Mouse (Mus musculus): ENCODE data around the gene Igfbp1. TPM values are rescaled to one million over a fixed set of nuclear protein-coding genes. Genes with fewer than 3 reads are reported as not detected.

Igfbp1 gene
- polyA plus RNA-seq, 1 experiment from 2014 or later, result 0.11 TPM

DNA sequence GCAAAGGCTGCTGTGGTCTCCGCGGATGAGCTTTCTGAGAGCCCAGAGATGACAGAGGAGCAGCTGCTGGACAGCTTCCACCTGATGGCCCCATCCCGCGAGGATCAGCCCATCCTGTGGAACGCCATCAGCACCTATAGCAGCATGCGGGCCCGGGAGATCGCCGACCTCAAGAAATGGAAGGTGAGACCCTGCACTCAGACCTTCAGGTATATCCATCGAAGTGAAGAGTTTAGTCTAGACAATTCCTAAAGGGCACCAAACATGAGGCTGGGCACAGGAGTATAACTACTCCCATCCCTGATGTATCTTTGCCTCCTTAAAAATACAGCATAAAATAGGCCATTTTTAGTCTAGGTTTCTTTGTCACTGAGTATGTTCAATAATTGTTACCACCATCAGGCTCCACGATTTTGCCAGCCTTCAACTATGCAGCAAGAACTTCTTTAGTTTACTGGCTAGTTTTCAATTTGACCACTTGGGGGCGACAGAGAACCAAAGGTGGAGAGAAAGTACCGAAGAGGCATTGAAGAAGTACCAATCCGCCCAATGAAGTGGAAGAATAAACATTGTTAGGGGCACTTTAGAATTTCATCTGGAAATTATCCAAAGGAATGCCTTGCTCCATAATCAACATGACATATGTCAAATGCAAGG is 2.3 kb downstream of the Igfbp1 start:
- no peak for ATAC-seq

GRCm38 (mm10) chr11:7200393-7200783 is 2.8 kb downstream of the Igfbp1 start:
- H3K27ac ChIP-seq (ENCODE audit: low read length), result no peak overlapping the region
- ATAC-seq, result no peak
- H3K36me3 ChIP-seq (ENCODE audit: control insufficient read depth, insufficient read depth, low read length), result no peaks in the 10 kb centered on the region
- no peaks in the 10 kb centered on the region for H3K27me3 ChIP-seq (ENCODE audit: control insufficient read depth, insufficient read depth, low read depth, low read length)
- 85% methylated on average over 9 of the region's 9 CpGs for WGBS
- no peaks in the 10 kb centered on the region for H3K9me3 ChIP-seq (replicated peaks; ENCODE audit: control insufficient read depth, low read length, poor library complexity, severe bottlenecking)
- no peak overlapping the region for H3K4me2 ChIP-seq (ENCODE audit: low read length)
- H3K4me1 ChIP-seq (ENCODE audit: control insufficient read depth, insufficient read depth, low read length), result peaks cover 5% of the 10 kb centered on the region; the same call in 1 of the 2 replicates
- no peak overlapping the region for H3K4me3 ChIP-seq (ENCODE audit: low read depth, low read length)
- no peak overlapping the region for H3K9ac ChIP-seq (ENCODE audit: low read depth, low read length)

More for the DNA sequence above, 2.3 kb downstream of the Igfbp1 start:
- Histone ChIP-seq H3K4me1 (ENCODE audit: control insufficient read depth, insufficient read depth, low read length) (peaks cover 5% of the 10 kb centered on the region; the same call in 1 of the 2 replicates), H3K27me3 (ENCODE audit: control insufficient read depth, insufficient read depth, low read depth, low read length) (no peaks in the 10 kb centered on the region), H3K4me3 (ENCODE audit: low read depth, low read length) (no peak overlapping the region), H3K9me3 (replicated peaks; ENCODE audit: control insufficient read depth, low read length, poor library complexity, severe bottlenecking) (no peaks in the 10 kb centered on the region; the same call in 1 of the 2 replicates), H3K36me3 (ENCODE audit: control insufficient read depth, insufficient read depth, low read length) (no peaks in the 10 kb centered on the region), H3K4me2 (ENCODE audit: low read length) (no peak overlapping the region), H3K27ac (ENCODE audit: low read length) (no peak overlapping the region), H3K9ac (ENCODE audit: low read depth, low read length) (no peak overlapping the region)
- 56% methylated on average over 14 of the region's 14 CpGs for WGBS

GRCm38 (mm10) chr11:7202206-7202605 is 4.6 kb downstream of the Igfbp1 start:
- no peaks in the 10 kb centered on the region for H3K27me3 ChIP-seq (ENCODE audit: control insufficient read depth, insufficient read depth, low read depth, low read length)
- H3K36me3 ChIP-seq (ENCODE audit: control insufficient read depth, insufficient read depth, low read length), result no peaks in the 10 kb centered on the region
- H3K27ac ChIP-seq (ENCODE audit: low read length), result no peak overlapping the region
- peaks cover 4% of the 10 kb centered on the region; the same call in 1 of the 2 replicates for H3K4me1 ChIP-seq (ENCODE audit: control insufficient read depth, insufficient read depth, low read length)
- ATAC-seq, result no peak
- H3K4me2 ChIP-seq (ENCODE audit: low read length), result no peak overlapping the region
- no peak overlapping the region for H3K9ac ChIP-seq (ENCODE audit: low read depth, low read length)
- no peaks in the 10 kb centered on the region for H3K9me3 ChIP-seq (replicated peaks; ENCODE audit: control insufficient read depth, low read length, poor library complexity, severe bottlenecking)
- H3K4me3 ChIP-seq (ENCODE audit: low read depth, low read length), result no peak overlapping the region
- 89% methylated on average over 7 of the region's 7 CpGs for WGBS

DNA sequence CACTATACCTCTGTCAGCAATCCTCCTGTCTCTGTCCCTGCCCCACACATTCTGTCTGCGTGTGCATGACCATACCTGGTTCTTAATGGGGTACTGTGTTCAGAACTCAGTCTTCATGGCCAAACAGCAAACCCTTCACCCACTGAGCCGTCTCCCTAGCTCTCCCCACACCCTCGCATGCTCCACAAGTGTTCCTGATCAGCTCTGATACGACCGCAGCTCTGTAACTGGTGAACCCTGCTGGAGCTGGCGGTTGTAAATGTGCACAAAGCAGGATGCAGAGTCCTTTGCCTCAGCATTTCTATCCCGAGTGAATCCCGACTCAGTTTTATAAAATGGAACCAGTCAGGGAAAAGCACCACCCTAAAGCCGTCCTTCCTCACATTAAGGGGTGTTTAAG is 6.3 kb downstream of the Igfbp1 start:
- Histone ChIP-seq H3K36me3 (ENCODE audit: control insufficient read depth, insufficient read depth, low read length) (no peaks in the 10 kb centered on the region), H3K4me3 (ENCODE audit: low read depth, low read length) (no peak overlapping the region), H3K9me3 (replicated peaks; ENCODE audit: control insufficient read depth, low read length, poor library complexity, severe bottlenecking) (no peaks in the 10 kb centered on the region), H3K27me3 (ENCODE audit: control insufficient read depth, insufficient read depth, low read depth, low read length) (no peaks in the 10 kb centered on the region), H3K27ac (ENCODE audit: low read length) (no peak overlapping the region), H3K9ac (ENCODE audit: low read depth, low read length) (no peak overlapping the region), H3K4me2 (ENCODE audit: low read length) (no peak overlapping the region), H3K4me1 (ENCODE audit: control insufficient read depth, insufficient read depth, low read length) (no peaks in the 10 kb centered on the region)
- 88% methylated on average over 9 of the region's 9 CpGs for WGBS
- ATAC-seq, result no peak

DNA sequence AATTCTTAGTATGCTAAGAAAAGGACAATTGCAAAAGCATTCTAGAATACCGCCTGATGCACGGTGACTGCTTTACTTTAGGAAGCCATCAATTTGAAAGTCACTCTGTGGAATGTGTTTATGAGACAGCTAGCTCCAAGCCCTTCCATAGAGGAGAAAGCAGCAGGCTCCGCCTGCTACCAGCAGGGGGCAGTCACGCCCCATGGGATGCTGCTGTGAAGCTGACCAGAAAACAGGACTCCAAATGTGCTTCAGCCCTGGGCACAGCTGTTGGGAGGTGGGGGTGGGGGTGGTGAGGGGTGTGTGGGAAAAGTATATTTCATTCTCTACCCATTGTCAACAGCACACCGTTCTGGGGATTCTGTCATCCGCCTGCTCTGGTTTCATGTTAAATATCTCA is 12.8 kb downstream of the Igfbp1 start:
- H3K27me3 ChIP-seq (ENCODE audit: control insufficient read depth, insufficient read depth, low read depth, low read length), result peaks cover 9% of the 10 kb centered on the region
- H3K4me1 ChIP-seq (ENCODE audit: control insufficient read depth, insufficient read depth, low read length), result peaks cover 21% of the 10 kb centered on the region
- no peak overlapping the region for H3K4me3 ChIP-seq (ENCODE audit: low read depth, low read length)
- WGBS, result 21% methylated on average over 6 of the region's 6 CpGs
- no peak overlapping the region for H3K9ac ChIP-seq (ENCODE audit: low read depth, low read length)
- H3K36me3 ChIP-seq (ENCODE audit: control insufficient read depth, insufficient read depth, low read length), result no peaks in the 10 kb centered on the region
- ATAC-seq, result no peak
- no peak overlapping the region for H3K4me2 ChIP-seq (ENCODE audit: low read length)
- no peak overlapping the region for H3K27ac ChIP-seq (ENCODE audit: low read length)
- no peaks in the 10 kb centered on the region for H3K9me3 ChIP-seq (replicated peaks; ENCODE audit: control insufficient read depth, low read length, poor library complexity, severe bottlenecking)

- no peak overlapping the region for H3K9ac ChIP-seq (ENCODE audit: low read depth, low read length)
- H3K27ac ChIP-seq (ENCODE audit: low read length), result no peak overlapping the region
- peak overlapping the region; percentile 16; the same call in 1 of the 2 replicates for H3K4me2 ChIP-seq (ENCODE audit: low read length)
- no peaks in the 10 kb centered on the region for H3K9me3 ChIP-seq (replicated peaks; ENCODE audit: control insufficient read depth, low read length, poor library complexity, severe bottlenecking)
- H3K4me3 ChIP-seq (ENCODE audit: low read depth, low read length), result no peak overlapping the region
- peaks cover 21% of the 10 kb centered on the region for H3K4me1 ChIP-seq (ENCODE audit: control insufficient read depth, insufficient read depth, low read length)
- H3K36me3 ChIP-seq (ENCODE audit: control insufficient read depth, insufficient read depth, low read length), result no peaks in the 10 kb centered on the region
- no peak for ATAC-seq
- H3K27me3 ChIP-seq (ENCODE audit: control insufficient read depth, insufficient read depth, low read depth, low read length), result peaks cover 9% of the 10 kb centered on the region
- WGBS, result 22% methylated on average over 9 of the region's 9 CpGs
Observed at GRCm38 (mm10) chr11:7211211-7211610, 13.6 kb downstream of the Igfbp1 start.

DNA sequence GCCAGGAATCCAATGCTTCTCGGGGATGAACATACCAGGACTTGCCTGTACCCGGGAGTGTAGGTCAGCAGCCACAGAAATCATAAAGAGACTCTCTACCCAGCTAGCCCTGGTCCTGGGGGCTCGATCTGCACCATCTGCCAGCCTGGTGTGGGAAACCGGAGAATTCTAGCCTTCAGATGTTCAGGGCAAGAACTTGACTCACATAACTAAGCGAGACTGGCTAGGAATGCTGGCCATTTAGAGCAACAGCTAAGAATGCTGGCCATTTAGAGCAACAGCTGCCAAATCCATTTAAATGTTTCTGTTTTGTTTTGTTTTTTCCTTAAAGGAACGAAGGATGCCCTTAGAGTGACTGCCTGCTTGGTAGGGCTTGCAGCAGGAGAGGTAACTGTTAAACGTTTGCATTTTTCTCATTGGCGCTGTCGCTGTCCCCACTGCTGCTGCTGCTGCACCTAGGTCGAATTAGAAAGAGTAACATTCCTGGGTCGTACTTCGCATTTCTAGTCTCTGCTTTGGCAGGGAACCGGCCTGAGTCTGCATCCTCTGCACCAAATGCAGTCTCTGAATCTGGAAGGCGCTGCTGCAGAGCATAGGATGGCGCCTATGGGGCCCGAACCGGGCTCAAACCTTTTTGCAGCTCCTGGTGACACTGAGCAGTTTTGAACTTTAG is 14.7 kb downstream of the Igfbp1 start:
- WGBS, result 16% methylated on average over 17 of the region's 17 CpGs
- peaks cover 21% of the 10 kb centered on the region for H3K4me1 ChIP-seq (ENCODE audit: control insufficient read depth, insufficient read depth, low read length)
- no peaks in the 10 kb centered on the region for H3K36me3 ChIP-seq (ENCODE audit: control insufficient read depth, insufficient read depth, low read length)
- H3K9me3 ChIP-seq (replicated peaks; ENCODE audit: control insufficient read depth, low read length, poor library complexity, severe bottlenecking), result no peaks in the 10 kb centered on the region
- peak overlapping the region; percentile 71 for H3K4me3 ChIP-seq (ENCODE audit: low read depth, low read length)
- H3K4me2 ChIP-seq (ENCODE audit: low read length), result peak overlapping the region; percentile 90
- 0 out of 2 replicates have a peak overlapping the region, but pooled peaks have one; percentile 15 for H3K9ac ChIP-seq (ENCODE audit: low read depth, low read length)
- H3K27ac ChIP-seq (ENCODE audit: low read length), result no peak overlapping the region
- peaks cover 9% of the 10 kb centered on the region for H3K27me3 ChIP-seq (ENCODE audit: control insufficient read depth, insufficient read depth, low read depth, low read length)
- no peak for ATAC-seq

- Histone ChIP-seq H3K4me2 (ENCODE audit: low read length) (peak overlapping the region; percentile 90), H3K9ac (ENCODE audit: low read depth, low read length) (peak overlapping the region; percentile 89), H3K9me3 (replicated peaks; ENCODE audit: control insufficient read depth, low read length, poor library complexity, severe bottlenecking) (no peaks in the 10 kb centered on the region), H3K4me1 (ENCODE audit: control insufficient read depth, insufficient read depth, low read length) (peaks cover 21% of the 10 kb centered on the region), H3K27me3 (ENCODE audit: control insufficient read depth, insufficient read depth, low read depth, low read length) (peaks cover 9% of the 10 kb centered on the region), H3K36me3 (ENCODE audit: control insufficient read depth, insufficient read depth, low read length) (no peaks in the 10 kb centered on the region), H3K4me3 (ENCODE audit: low read depth, low read length) (peak overlapping the region; percentile 71), H3K27ac (ENCODE audit: low read length) (peak overlapping the region; percentile 84)
- WGBS, result 2% methylated on average over 19 of the region's 19 CpGs
- ATAC-seq, result no peak
Observed at GRCm38 (mm10) chr11:7213161-7213500, 15.5 kb downstream of the Igfbp1 start.
